Mouse (Mus musculus): ENCODE data around the gene Wdr24. TPM values are rescaled to one million over a fixed set of nuclear protein-coding genes. Genes with fewer than 3 reads are reported as not detected.
A peak's percentile ranks its signal among the peaks of the same experiment; 100 is the strongest.

Gene Wdr24
- 14.2 and 15.1 TPM in 2 replicates for polyA plus RNA-seq (2015; fragmentation: Nextera tagmentation; extraction: Ambion mirVana)

- peak within 1 kb of the TSS; percentile 85 for H3K9ac ChIP-seq
- H3K4me3 ChIP-seq, result peak within 1 kb of the TSS; percentile 69
- peaks cover 25% of the 10 kb centered on the region for H3K4me1 ChIP-seq
- WGBS, result under 1% methylated on average over 18 of the region's 18 CpGs
- peaks cover 32% of the 10 kb centered on the region for H3K36me3 ChIP-seq
- H3K27me3 ChIP-seq (replicated peaks), result peaks cover 45% of the 10 kb centered on the region
- H3K4me2 ChIP-seq, result peak within 1 kb of the TSS; percentile 95
- no peaks in the 10 kb centered on the region for H3K9me3 ChIP-seq
- no peak for ATAC-seq (ENCODE audit: extremely low read depth, insufficient number of reproducible peaks, low FRiP score, low TSS enrichment)
- peak within 1 kb of the TSS; percentile 33; the same call in 1 of the 2 replicates for H3K27ac ChIP-seq (replicated peaks)
Measured at GRCm38 (mm10) chr17:25823452-25823851, at the start of gene Wdr24. Gene Wdr24, plus strand, starts transcription at chr17:25823627.

DNA sequence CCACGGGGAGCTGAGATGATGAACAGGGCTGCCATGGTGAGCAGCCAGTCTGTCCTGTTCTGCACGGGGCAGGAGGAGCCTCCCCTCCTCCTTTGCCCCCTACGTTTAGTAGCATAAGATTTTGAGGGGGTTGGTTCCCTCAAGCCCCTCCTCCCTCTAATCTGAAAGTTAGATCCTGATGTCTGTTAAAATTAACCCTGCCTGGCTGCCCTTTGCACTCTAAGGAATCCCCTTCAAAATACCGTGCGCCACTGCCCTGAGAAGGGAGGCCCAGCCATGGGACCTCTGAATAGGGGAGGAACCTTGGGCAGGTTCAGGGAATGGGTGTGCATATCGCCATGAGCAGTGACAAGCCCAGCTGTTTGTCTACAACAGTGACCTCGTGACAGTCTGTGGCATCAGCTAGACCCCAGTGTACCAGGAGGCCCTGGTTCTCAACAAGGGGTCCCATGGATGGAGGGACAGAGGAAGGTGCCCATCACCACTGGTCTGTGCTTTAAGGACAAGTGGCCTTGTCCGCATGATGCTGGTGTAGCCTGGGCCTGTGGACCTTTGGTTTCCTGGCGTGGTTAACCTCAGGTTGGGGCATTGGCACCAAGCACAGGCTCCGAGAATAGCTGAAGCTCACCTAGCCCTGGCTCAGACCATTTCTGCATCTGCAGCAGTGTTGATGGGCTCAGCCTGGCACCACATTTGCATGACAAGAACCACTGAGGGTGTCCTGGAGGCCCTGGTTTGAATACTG, 47.9 kb upstream of the Wdr24 start:
- no peak overlapping the region for H3K4me3 ChIP-seq
- H3K9ac ChIP-seq, result no peak overlapping the region
- H3K4me2 ChIP-seq, result no peak overlapping the region
- H3K36me3 ChIP-seq, result peaks cover 40% of the 10 kb centered on the region
- no peak for ATAC-seq (ENCODE audit: extremely low read depth, insufficient number of reproducible peaks, low FRiP score, low TSS enrichment)
- H3K9me3 ChIP-seq, result no peaks in the 10 kb centered on the region
- H3K27me3 ChIP-seq (replicated peaks), result no peaks in the 10 kb centered on the region; the same call in 1 of the 2 replicates
- peaks cover 15% of the 10 kb centered on the region for H3K4me1 ChIP-seq
- H3K27ac ChIP-seq (replicated peaks), result no peak overlapping the region
- WGBS, result 78% methylated on average over 10 of the region's 10 CpGs

GRCm38 (mm10) chr17:25777948-25778347, 45.5 kb upstream of the Wdr24 start:
- Histone ChIP-seq H3K4me1 (peaks cover 19% of the 10 kb centered on the region), H3K9me3 (no peaks in the 10 kb centered on the region), H3K27me3 (replicated peaks) (no peaks in the 10 kb centered on the region), H3K9ac (no peak overlapping the region), H3K27ac (replicated peaks) (no peak overlapping the region), H3K36me3 (peaks cover 65% of the 10 kb centered on the region), H3K4me2 (no peak overlapping the region), H3K4me3 (no peak overlapping the region)
- no peak for ATAC-seq (ENCODE audit: extremely low read depth, insufficient number of reproducible peaks, low FRiP score, low TSS enrichment)
- 91% methylated on average over 5 of the region's 5 CpGs for WGBS

GRCm38 (mm10) chr17:25781339-25781738, 42.1 kb upstream of the Wdr24 start:
- 75% methylated on average over 6 of the region's 6 CpGs for WGBS
- Histone ChIP-seq H3K36me3 (peaks cover 75% of the 10 kb centered on the region), H3K9ac (no peak overlapping the region), H3K4me1 (peaks cover 31% of the 10 kb centered on the region), H3K9me3 (no peaks in the 10 kb centered on the region), H3K27me3 (replicated peaks) (no peaks in the 10 kb centered on the region), H3K4me3 (no peak overlapping the region), H3K4me2 (no peak overlapping the region), H3K27ac (replicated peaks) (no peak overlapping the region)
- no peak for ATAC-seq (ENCODE audit: extremely low read depth, insufficient number of reproducible peaks, low FRiP score, low TSS enrichment)

DNA sequence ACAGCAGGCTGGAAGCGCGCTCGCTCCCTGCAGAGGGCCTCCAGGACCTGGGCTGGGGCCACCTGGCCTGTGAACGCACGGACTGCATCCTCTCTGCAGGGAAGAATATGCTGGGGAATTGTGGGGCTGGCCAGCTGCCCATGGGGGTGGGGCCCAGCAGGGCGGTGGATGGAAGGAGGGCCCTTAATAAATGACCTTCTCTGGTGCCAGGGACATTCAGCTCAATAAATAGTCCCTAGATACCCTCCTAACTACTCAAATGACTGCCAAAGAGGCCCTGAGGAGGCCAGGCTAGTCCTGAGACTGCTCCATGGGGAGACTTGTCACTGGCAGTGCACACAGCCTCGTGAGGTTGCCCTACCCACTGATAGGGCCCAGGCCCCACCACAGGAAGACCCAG, 40.3 kb upstream of the Wdr24 start:
- H3K9ac ChIP-seq, result peak overlapping the region; percentile 90
- no peak for ATAC-seq (ENCODE audit: extremely low read depth, insufficient number of reproducible peaks, low FRiP score, low TSS enrichment)

DNA sequence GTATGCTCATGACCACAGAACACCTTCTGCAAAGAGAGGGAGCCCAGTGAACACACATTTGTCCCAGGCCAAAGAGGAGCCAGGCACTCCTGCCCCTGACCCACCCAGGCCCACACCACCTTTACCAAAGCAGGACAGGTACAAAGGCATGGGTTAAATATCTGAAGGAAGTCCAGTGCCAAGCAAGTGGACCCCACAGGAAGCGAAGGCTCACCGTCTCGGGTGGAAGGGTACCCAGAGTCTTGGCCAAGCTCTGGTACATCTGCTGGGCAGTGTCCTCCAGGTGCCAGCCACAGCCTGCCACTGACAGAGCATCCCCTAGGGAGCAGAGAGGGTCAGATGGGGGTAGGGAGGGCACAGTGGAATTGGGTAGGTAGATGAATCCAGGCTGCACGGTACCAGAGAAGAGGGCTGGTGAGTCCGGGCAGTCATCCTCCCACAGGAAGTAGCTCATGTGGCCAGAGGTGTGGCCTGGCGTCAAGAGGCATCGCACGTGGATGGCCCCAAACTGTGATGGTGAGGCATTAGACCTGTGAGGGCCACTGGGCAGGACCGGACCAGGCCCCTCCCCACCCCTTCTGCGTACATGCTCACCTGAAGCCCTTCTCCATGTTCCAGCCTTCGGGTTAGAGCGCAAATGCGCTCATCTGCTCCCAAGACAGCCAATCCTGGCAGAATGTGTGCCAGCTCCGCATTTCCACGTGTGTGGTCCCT, 39.4 kb upstream of the Wdr24 start:
- Histone ChIP-seq H3K4me2 (peak overlapping the region; percentile 94), H3K27ac (replicated peaks) (no peak overlapping the region), H3K27me3 (replicated peaks) (no peaks in the 10 kb centered on the region), H3K4me1 (peaks cover 31% of the 10 kb centered on the region), H3K4me3 (peak overlapping the region; percentile 79), H3K9me3 (no peaks in the 10 kb centered on the region), H3K9ac (peak overlapping the region; percentile 90), H3K36me3 (peaks cover 69% of the 10 kb centered on the region)
- ATAC-seq (ENCODE audit: extremely low read depth, insufficient number of reproducible peaks, low FRiP score, low TSS enrichment), result no peak
- 82% methylated on average over 15 of the region's 15 CpGs for WGBS

More for the DNA sequence above, 40.3 kb upstream of the Wdr24 start:
- Histone ChIP-seq H3K4me1 (peaks cover 31% of the 10 kb centered on the region), H3K36me3 (peaks cover 72% of the 10 kb centered on the region), H3K27ac (replicated peaks) (peak overlapping the region; percentile 21), H3K4me3 (no peak overlapping the region), H3K9me3 (no peaks in the 10 kb centered on the region), H3K27me3 (replicated peaks) (no peaks in the 10 kb centered on the region), H3K4me2 (no peak overlapping the region)
- WGBS, result 66% methylated on average over 7 of the region's 7 CpGs

DNA sequence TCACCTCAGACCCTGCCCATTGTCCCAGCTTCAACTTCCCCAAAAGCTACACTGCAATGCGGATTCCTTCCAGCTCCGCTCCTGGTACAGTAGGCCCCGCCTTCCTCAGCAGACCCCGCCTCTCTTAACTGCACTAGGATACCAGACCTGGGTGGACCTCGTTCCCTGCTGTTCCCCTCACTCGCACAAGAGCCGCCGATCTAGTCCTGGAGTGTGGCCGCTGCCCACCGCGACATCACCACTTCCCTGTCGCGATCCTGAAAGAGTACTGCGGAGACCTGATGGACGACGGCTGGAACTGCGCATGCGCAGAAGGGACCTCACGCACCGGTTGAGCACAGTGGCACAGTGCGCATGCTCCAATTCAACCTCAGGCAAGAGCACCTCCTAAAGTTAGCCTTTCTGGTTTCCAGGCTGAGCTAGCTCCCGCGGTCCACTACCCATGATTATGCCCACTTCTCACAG, 38.1 kb upstream of the Wdr24 start, which contains the start of gene Haghl:
Gene Haghl, minus strand, starts transcription at position 393 of the 465 bp plus-strand sequence.
- peaks cover 68% of the 10 kb centered on the region for H3K36me3 ChIP-seq

DNA sequence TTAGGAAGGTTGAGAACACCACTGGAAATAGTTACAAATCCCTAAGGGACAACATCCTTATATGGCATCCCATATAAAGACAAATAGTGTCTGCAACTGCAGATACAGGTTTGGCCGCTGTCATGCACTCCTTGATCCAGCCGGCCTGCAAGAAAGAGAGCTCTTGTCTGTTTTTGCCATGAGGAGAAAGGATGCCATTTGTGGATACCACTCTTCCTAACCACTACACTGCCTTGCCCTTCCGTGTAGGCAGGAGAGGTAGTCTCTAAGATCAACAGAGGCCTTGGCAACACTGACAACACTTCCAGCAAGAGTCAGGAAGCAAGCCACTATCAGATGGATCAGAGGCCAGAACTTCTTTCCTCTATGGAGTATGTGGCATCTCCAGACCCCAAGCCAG, 37.1 kb upstream of the Wdr24 start, which contains the start of gene Ccdc78:
Gene Ccdc78, plus strand, starts transcription at position 301 of the 400 bp plus-strand sequence.
- H3K36me3 ChIP-seq, result peaks cover 62% of the 10 kb centered on the region

More for the DNA sequence above, 38.1 kb upstream of the Wdr24 start, which contains the start of gene Haghl:
- no peaks in the 10 kb centered on the region for H3K9me3 ChIP-seq
- H3K27me3 ChIP-seq (replicated peaks), result no peaks in the 10 kb centered on the region
- H3K9ac ChIP-seq, result peak within 1 kb of the TSS; percentile 90
- H3K4me3 ChIP-seq, result peak within 1 kb of the TSS; percentile 79
- peaks cover 31% of the 10 kb centered on the region for H3K4me1 ChIP-seq
- WGBS, result under 1% methylated on average over 23 of the region's 23 CpGs
- peak within 1 kb of the TSS; percentile 94 for H3K4me2 ChIP-seq
- peak; percentile 71 for ATAC-seq (ENCODE audit: extremely low read depth, insufficient number of reproducible peaks, low FRiP score, low TSS enrichment)
- peak within 1 kb of the TSS; percentile 93 for H3K27ac ChIP-seq (replicated peaks)

DNA sequence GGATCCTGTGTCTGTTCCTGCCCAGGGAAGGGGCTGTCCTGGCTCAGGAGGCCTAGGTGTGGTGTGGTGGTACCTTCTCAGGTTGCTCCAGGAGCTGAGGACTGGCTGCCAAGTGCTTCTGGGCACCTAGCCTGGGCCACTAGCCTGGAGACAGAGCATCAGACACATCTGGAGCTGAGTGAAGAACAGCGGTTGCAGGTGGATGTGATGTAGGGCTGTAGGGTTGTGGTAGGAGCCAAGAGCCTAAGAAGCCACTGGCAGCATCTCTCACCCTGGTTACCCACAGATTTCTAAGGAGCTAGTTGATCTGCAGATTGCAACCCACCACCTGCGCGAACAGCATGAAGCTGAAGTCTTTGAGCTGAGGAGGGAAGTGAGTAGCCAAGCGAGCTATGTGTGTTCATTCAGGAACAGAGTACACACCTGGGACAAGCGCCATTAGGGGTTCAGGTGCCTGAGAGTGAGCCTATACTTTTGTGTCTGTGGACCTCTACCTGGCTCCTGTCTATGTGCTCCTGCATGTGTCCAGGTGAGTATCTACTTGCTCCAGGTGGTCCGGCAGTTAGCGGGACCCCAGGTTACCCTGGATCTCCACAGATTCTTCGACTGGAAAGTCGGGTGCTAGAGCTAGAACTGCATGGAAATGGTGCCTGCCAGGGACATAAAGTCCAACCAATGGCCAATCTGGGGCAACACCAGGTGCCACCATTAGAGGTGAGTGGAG, 36.5 kb upstream of the Wdr24 start:
- H3K36me3 ChIP-seq, result peaks cover 55% of the 10 kb centered on the region
- H3K27me3 ChIP-seq (replicated peaks), result no peaks in the 10 kb centered on the region
- H3K27ac ChIP-seq (replicated peaks), result no peak overlapping the region
- H3K4me1 ChIP-seq, result peaks cover 43% of the 10 kb centered on the region
- H3K4me3 ChIP-seq, result no peak overlapping the region
- 85% methylated on average over 9 of the region's 9 CpGs for WGBS
- no peak overlapping the region for H3K4me2 ChIP-seq
- H3K9ac ChIP-seq, result no peak overlapping the region
- H3K9me3 ChIP-seq, result no peaks in the 10 kb centered on the region
- no peak for ATAC-seq (ENCODE audit: extremely low read depth, insufficient number of reproducible peaks, low FRiP score, low TSS enrichment)

More for the DNA sequence above, 37.1 kb upstream of the Wdr24 start, which contains the start of gene Ccdc78:
- ATAC-seq (ENCODE audit: extremely low read depth, insufficient number of reproducible peaks, low FRiP score, low TSS enrichment), result no peak
- peak within 1 kb of the TSS; percentile 93 for H3K27ac ChIP-seq (replicated peaks)
- H3K4me2 ChIP-seq, result peak within 1 kb of the TSS; percentile 94
- H3K4me1 ChIP-seq, result peaks cover 39% of the 10 kb centered on the region
- H3K27me3 ChIP-seq (replicated peaks), result no peaks in the 10 kb centered on the region
- 65% methylated on average over 3 of the region's 3 CpGs for WGBS
- H3K4me3 ChIP-seq, result peak within 1 kb of the TSS; percentile 79
- peak within 1 kb of the TSS; percentile 90 for H3K9ac ChIP-seq
- H3K9me3 ChIP-seq, result no peaks in the 10 kb centered on the region

DNA sequence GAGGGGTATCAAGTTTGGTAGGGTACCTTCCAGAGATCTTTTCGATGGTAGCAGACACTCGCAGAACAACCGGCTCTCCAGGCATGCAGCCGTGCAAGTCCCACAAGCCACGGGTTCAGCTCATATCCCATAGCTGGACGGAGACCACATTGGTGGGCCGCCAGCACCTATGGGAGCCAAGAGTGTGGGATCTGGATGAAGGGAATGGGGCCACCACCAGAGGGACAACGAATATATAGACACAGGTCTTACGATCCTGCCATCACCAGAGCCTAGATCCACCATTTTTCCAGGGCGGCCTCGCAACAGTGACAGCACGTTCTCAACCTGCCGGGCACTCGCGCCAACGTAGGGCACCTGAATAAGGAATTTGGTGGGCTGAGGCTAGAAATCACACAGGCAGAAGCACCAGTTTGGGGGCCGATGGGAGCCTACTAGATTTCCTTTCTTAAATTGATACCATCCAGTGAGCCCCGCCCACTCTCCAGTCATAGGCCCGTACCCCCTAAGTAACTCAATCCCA, 32.0 kb upstream of the Wdr24 start:
- H3K9ac ChIP-seq, result peak overlapping the region; percentile 86
- no peaks in the 10 kb centered on the region for H3K9me3 ChIP-seq
- peak overlapping the region; percentile 96 for H3K27ac ChIP-seq (replicated peaks)
- no peak for ATAC-seq (ENCODE audit: extremely low read depth, insufficient number of reproducible peaks, low FRiP score, low TSS enrichment)
- H3K36me3 ChIP-seq, result peaks cover 32% of the 10 kb centered on the region
- peaks cover 45% of the 10 kb centered on the region for H3K4me1 ChIP-seq
- H3K4me2 ChIP-seq, result peak overlapping the region; percentile 90
- H3K27me3 ChIP-seq (replicated peaks), result no peaks in the 10 kb centered on the region
- WGBS, result 30% methylated on average over 19 of the region's 19 CpGs
- H3K4me3 ChIP-seq, result peak overlapping the region; percentile 79
